ENCODE assay signal across 8 mouse cellular contexts in genomic region chrX:134296737-134297136, GRCm38 (mm10). TPM values are rescaled to one million over a fixed set of nuclear protein-coding genes. Genes with fewer than 3 reads are reported as not detected.
DNase-seq lines count a peak whose midpoint lies in the region; ATAC-seq and TF ChIP-seq lines count a peak whose summit lies in the region.
"Had no signal": no experiment of that assay in that cellular context is flagged by ENCODE, and none has a peak within 500 bp of the region (broad histone marks: within the 10 kb centered on the region; RNA-seq: fewer than 3 reads in every experiment).

No protein-coding gene starts in this region.

- H3K4me1 ChIP-seq in lung, embryonic 16.5 days (replicated peaks; ENCODE audit: control insufficient read depth, insufficient read depth, low read length), result no peaks in the 10 kb centered on the region
- H3K4me1 ChIP-seq in cortical plate, adult 2 months (ENCODE audit: control insufficient read depth, insufficient read depth, low read length), result no peaks in the 10 kb centered on the region
- H3K4me1 ChIP-seq in hindbrain, embryonic 12.5 days, result no peaks in the 10 kb centered on the region
- no peaks in the 10 kb centered on the region for H3K4me1 ChIP-seq in neural tube, embryonic 12.5 days
- H3K4me1 ChIP-seq: liver, embryonic 13.5 days had no signal

- no peak for TF ChIP-seq POLR2A in cortical plate, adult 2 months (IDR thresholded peaks at IDR 0.05; ENCODE audit: extremely low read depth, insufficient read depth, low read length)

- H3K4me2 ChIP-seq in lung, embryonic 16.5 days (ENCODE audit: low read depth, low read length), result peak overlapping the region; percentile 65
- peak overlapping the region; percentile 55 for H3K4me2 ChIP-seq in hindbrain, embryonic 12.5 days (replicated peaks)
- H3K4me2 ChIP-seq in neural tube, embryonic 12.5 days (replicated peaks), result peak overlapping the region; percentile 56

- TF ChIP-seq CTCF in cortical plate, adult 2 months (IDR thresholded peaks at IDR 0.05; ENCODE audit: extremely low read depth, insufficient read depth, low read length), result no peak

- no peaks in the 10 kb centered on the region for H3K36me3 ChIP-seq in lung, embryonic 16.5 days (ENCODE audit: control insufficient read depth, insufficient read depth, low read length)
- H3K36me3 ChIP-seq in hindbrain, embryonic 12.5 days, result no peaks in the 10 kb centered on the region
- no peaks in the 10 kb centered on the region for H3K36me3 ChIP-seq in neural tube, embryonic 12.5 days
- H3K36me3 ChIP-seq: liver, embryonic 13.5 days had no signal

- no peak overlapping the region for H3K9ac ChIP-seq in lung, embryonic 16.5 days (ENCODE audit: low read length)
- peak overlapping the region; percentile 59 for H3K9ac ChIP-seq in hindbrain, embryonic 12.5 days
- peak overlapping the region; percentile 45; the same call in 1 of the 2 replicates for H3K9ac ChIP-seq in neural tube, embryonic 12.5 days
- H3K9ac ChIP-seq: liver, embryonic 13.5 days had no signal

- peak; percentile 34; the same call in 1 of the 2 replicates for ATAC-seq in lung, embryonic 16.5 days (ENCODE audit: low read depth)
- peak; percentile 37; the same call in 1 of the 2 replicates for ATAC-seq in hindbrain, embryonic 12.5 days (ENCODE audit: low FRiP score)
- peak; percentile 10; the same call in 1 of the 2 replicates for ATAC-seq in neural tube, embryonic 12.5 days (ENCODE audit: low FRiP score, low read depth)

- no peaks in the 10 kb centered on the region for H3K9me3 ChIP-seq in lung, embryonic 16.5 days (ENCODE audit: control insufficient read depth, low read length)
- no peaks in the 10 kb centered on the region for H3K9me3 ChIP-seq in hindbrain, embryonic 12.5 days (replicated peaks)
- no peaks in the 10 kb centered on the region for H3K9me3 ChIP-seq in neural tube, embryonic 12.5 days
- H3K9me3 ChIP-seq: liver, embryonic 13.5 days had no signal

- 20% methylated on average over 7 of the region's 7 CpGs for WGBS in lung, embryonic 16.5 days
- WGBS in hindbrain, embryonic 12.5 days, result 18% methylated on average over 7 of the region's 7 CpGs
- 20% methylated on average over 7 of the region's 7 CpGs for WGBS in neural tube, embryonic 12.5 days

- no peak for DNase-seq in lung, postnatal 10 days
- no peak for DNase-seq in ovary, postnatal 36 days (ENCODE audit: low spot score)
- DNase-seq in kidney, postnatal 10 days, result no peak
- DNase-seq: liver, embryonic 13.5 days had no signal

- no peak overlapping the region for H3K27ac ChIP-seq in lung, embryonic 16.5 days (ENCODE audit: low read length)
- H3K27ac ChIP-seq in cortical plate, adult 2 months (ENCODE audit: insufficient read depth, low read length), result 0 out of 2 replicates have a peak overlapping the region, but pooled peaks have one; percentile 58
- peak overlapping the region; percentile 17; the same call in 1 of the 2 replicates for H3K27ac ChIP-seq in hindbrain, embryonic 12.5 days
- no peak overlapping the region for H3K27ac ChIP-seq in neural tube, embryonic 12.5 days
- H3K27ac ChIP-seq: liver, embryonic 13.5 days had no signal

- H3K4me3 ChIP-seq in lung, embryonic 16.5 days (ENCODE audit: low read length), result peak overlapping the region; percentile 47
- peak overlapping the region; percentile 81 for H3K4me3 ChIP-seq in cortical plate, adult 2 months (ENCODE audit: insufficient read depth, low read length)
- H3K4me3 ChIP-seq in hindbrain, embryonic 12.5 days, result peak overlapping the region; percentile 47
- peak overlapping the region; percentile 43 for H3K4me3 ChIP-seq in neural tube, embryonic 12.5 days
- H3K4me3 ChIP-seq: liver, embryonic 13.5 days had no signal

- H3K27me3 ChIP-seq in lung, embryonic 16.5 days (ENCODE audit: control insufficient read depth, insufficient read depth, low read depth, low read length), result peaks cover 2% of the 10 kb centered on the region; the same call in 1 of the 2 replicates
- H3K27me3 ChIP-seq in hindbrain, embryonic 12.5 days, result peaks cover 26% of the 10 kb centered on the region
- H3K27me3 ChIP-seq in neural tube, embryonic 12.5 days (replicated peaks), result peaks cover 17% of the 10 kb centered on the region

RNA-seq across cellular contexts. Expression of gene Tmem35a, which starts 1.7 kb away (rescaled TPM):
- polyA plus RNA-seq in lung, embryonic 16.5 days (2015; fragmentation: Nextera tagmentation; extraction: Ambion mirVana), result 3.6 and 4.4 TPM in 2 replicates
- 40.7 and 43.7 TPM in 2 replicates for polyA plus RNA-seq in cortical plate, adult 2 months (2012; rRNA removed)
- 47.4 and 49.9 TPM in 2 replicates for polyA plus RNA-seq in hindbrain, embryonic 12.5 days (2016; fragmentation: Nextera tagmentation; extraction: Ambion mirVana)
- 42.7 and 44.2 TPM in 2 replicates for polyA plus RNA-seq in neural tube, embryonic 12.5 days (2016; fragmentation: Nextera tagmentation; extraction: Ambion mirVana)

RNA-seq across cellular contexts. Expression of gene Cenpi, which starts 11.1 kb away (rescaled TPM):
- polyA plus RNA-seq in lung, embryonic 16.5 days (2015; fragmentation: Nextera tagmentation; extraction: Ambion mirVana), result 29.5 and 34.5 TPM in 2 replicates
- polyA plus RNA-seq in cortical plate, adult 2 months (2012; rRNA removed), result 0.44 and 0.48 TPM in 2 replicates
- 12.7 and 17.7 TPM in 2 replicates for polyA plus RNA-seq in hindbrain, embryonic 12.5 days (2016; fragmentation: Nextera tagmentation; extraction: Ambion mirVana)
- polyA plus RNA-seq in neural tube, embryonic 12.5 days (2016; fragmentation: Nextera tagmentation; extraction: Ambion mirVana), result 15.7 and 19.2 TPM in 2 replicates

RNA-seq across cellular contexts. Expression of gene Trmt2b, which starts 20.0 kb away (rescaled TPM):
- 20.1 and 20.4 TPM in 2 replicates for polyA plus RNA-seq in lung, embryonic 16.5 days (2015; fragmentation: Nextera tagmentation; extraction: Ambion mirVana)
- 8.7 and 9.8 TPM in 2 replicates for polyA plus RNA-seq in cortical plate, adult 2 months (2012; rRNA removed)
- polyA plus RNA-seq in hindbrain, embryonic 12.5 days (2016; fragmentation: Nextera tagmentation; extraction: Ambion mirVana), result 7.7 and 8.8 TPM in 2 replicates
- 5.0 and 6.1 TPM in 2 replicates for polyA plus RNA-seq in neural tube, embryonic 12.5 days (2016; fragmentation: Nextera tagmentation; extraction: Ambion mirVana)

Comparison
In these comparisons a context has a peak if more than half of its experiments do, and no peak if none do; other contexts are left out.
1. H3K27ac ChIP-seq: peak in cortical plate, adult 2 months (single experiment) and hindbrain, embryonic 12.5 days (single experiment); none in lung, embryonic 16.5 days (single experiment) and neural tube, embryonic 12.5 days (single experiment).
2. Peak in every context shown above with its lines, with median percentiles within 50 percentile points of each other: ATAC-seq, H3K4me2 ChIP-seq and H3K4me3 ChIP-seq.